Mouse (Mus musculus): ENCODE measurements around the gene Wbp4.

GRCm38 (mm10) chr14:79515511-79516242 lies 34.4 kb upstream of the Wbp4 start:
- no peak for TF ChIP-seq CTCF (IDR thresholded peaks at IDR 0.05; ENCODE audit: low read depth, low read length)
- TF ChIP-seq POLR2A (IDR thresholded peaks at IDR 0.05; ENCODE audit: extremely low read depth, insufficient read depth, low read length), result no peak
